Mouse (Mus musculus): ENCODE data around the gene Shank1. TPM values are rescaled to one million over a fixed set of nuclear protein-coding genes. Genes with fewer than 3 reads are reported as not detected.

The Shank1 gene
- total and polyA plus RNA-seq, 2 experiments from 2014 or later: 39.2 to 48.1 TPM

GRCm38 (mm10) chr7:44305686-44306085, 4.4 kb upstream of the Shank1 start:
- H3K27me3 ChIP-seq (ENCODE audit: insufficient read depth, low read length): no peaks in the 10 kb centered on the region
- no peaks in the 10 kb centered on the region for H3K36me3 ChIP-seq (ENCODE audit: insufficient read depth, low read length)
- peaks cover 6% of the 10 kb centered on the region; the same call in 1 of the 2 replicates for H3K4me1 ChIP-seq (ENCODE audit: insufficient read depth, low read length)
- no peak for TF ChIP-seq CTCF (IDR thresholded peaks at IDR 0.05)
- peak overlapping the region; percentile 55; the same call in 1 of the 2 replicates for H3K4me2 ChIP-seq (ENCODE audit: low read depth, low read length, poor library complexity, severe bottlenecking)
- peak overlapping the region; percentile 83 for H3K27ac ChIP-seq (ENCODE audit: low read depth, low read length)
- H3K4me3 ChIP-seq (ENCODE audit: low read depth, low read length): 0 out of 2 replicates have a peak overlapping the region, but pooled peaks have one; percentile 49
- 11% methylated on average over 16 of the region's 16 CpGs for WGBS
- no peak for DNase-seq (ENCODE audit: low spot score)
- no peak for ATAC-seq (ENCODE audit: low FRiP score)
- H3K9ac ChIP-seq (replicated peaks; ENCODE audit: low read length, poor library complexity, severe bottlenecking): no peak overlapping the region
- H3K9me3 ChIP-seq (ENCODE audit: low read length): no peaks in the 10 kb centered on the region

GRCm38 (mm10) chr7:44306516-44307240, 3.4 kb upstream of the Shank1 start, which contains the start of gene Clec11a:
Gene Clec11a (minus strand): TSS chr7:44306902.
- DNase-seq (ENCODE audit: low spot score) (no peak), ATAC-seq (ENCODE audit: low FRiP score) (no peak)
- TF ChIP-seq CTCF (IDR thresholded peaks at IDR 0.05): no peak
- Histone ChIP-seq H3K4me3 (ENCODE audit: low read depth, low read length) (0 out of 2 replicates have a peak within 1 kb of the TSS, but pooled peaks have one; percentile 49), H3K9me3 (ENCODE audit: low read length) (no peaks in the 10 kb centered on the region), H3K4me1 (ENCODE audit: insufficient read depth, low read length) (peaks cover 9% of the 10 kb centered on the region; the same call in 1 of the 2 replicates), H3K27ac (ENCODE audit: low read depth, low read length) (peak within 1 kb of the TSS; percentile 83; the same call in 1 of the 2 replicates), H3K9ac (replicated peaks; ENCODE audit: low read length, poor library complexity, severe bottlenecking) (no peak within 1 kb of the TSS), H3K27me3 (ENCODE audit: insufficient read depth, low read length) (no peaks in the 10 kb centered on the region), H3K36me3 (ENCODE audit: insufficient read depth, low read length) (no peaks in the 10 kb centered on the region), H3K4me2 (ENCODE audit: low read depth, low read length, poor library complexity, severe bottlenecking) (peak within 1 kb of the TSS; percentile 55; the same call in 1 of the 2 replicates)
- 61% methylated on average over 6 of the region's 6 CpGs for WGBS

- no peak overlapping the region for H3K27ac ChIP-seq (ENCODE audit: low read depth, low read length)
Measured at GRCm38 (mm10) chr7:44307261-44308020, 2.6 kb upstream of the Shank1 start.

GRCm38 (mm10) chr7:44310285-44310877, 328 bp downstream of the Shank1 start:
- TF ChIP-seq CTCF (IDR thresholded peaks at IDR 0.05): no peak
- Histone ChIP-seq H3K9ac (replicated peaks; ENCODE audit: low read length, poor library complexity, severe bottlenecking) (peak overlapping the region; percentile 86), H3K9me3 (ENCODE audit: low read length) (no peaks in the 10 kb centered on the region), H3K27ac (ENCODE audit: low read depth, low read length) (peak overlapping the region; percentile 84), H3K36me3 (ENCODE audit: insufficient read depth, low read length) (peaks cover 17% of the 10 kb centered on the region), H3K4me3 (ENCODE audit: low read depth, low read length) (peak overlapping the region; percentile 76), H3K4me2 (ENCODE audit: low read depth, low read length, poor library complexity, severe bottlenecking) (peak overlapping the region; percentile 94), H3K27me3 (ENCODE audit: insufficient read depth, low read length) (no peaks in the 10 kb centered on the region), H3K4me1 (ENCODE audit: insufficient read depth, low read length) (peaks cover 6% of the 10 kb centered on the region; the same call in 1 of the 2 replicates)
- ATAC-seq (ENCODE audit: low FRiP score) (0 out of 2 replicates have a peak, but pooled peaks have one; percentile 3), DNase-seq (ENCODE audit: low spot score) (peak; percentile 17)
- WGBS: under 1% methylated on average over 24 of the region's 40 CpGs

More at GRCm38 (mm10) chr7:44307261-44308020, 2.6 kb upstream of the Shank1 start:
- H3K27me3 ChIP-seq (ENCODE audit: insufficient read depth, low read length): no peaks in the 10 kb centered on the region
- ATAC-seq (ENCODE audit: low FRiP score) (no peak), DNase-seq (ENCODE audit: low spot score) (peak; percentile 36)
- no peaks in the 10 kb centered on the region for H3K36me3 ChIP-seq (ENCODE audit: insufficient read depth, low read length)
- H3K4me3 ChIP-seq (ENCODE audit: low read depth, low read length): no peak overlapping the region
- peaks cover 9% of the 10 kb centered on the region; the same call in 1 of the 2 replicates for H3K4me1 ChIP-seq (ENCODE audit: insufficient read depth, low read length)
- no peak overlapping the region for H3K4me2 ChIP-seq (ENCODE audit: low read depth, low read length, poor library complexity, severe bottlenecking)
- 59% methylated on average over 9 of the region's 9 CpGs for WGBS
- H3K9me3 ChIP-seq (ENCODE audit: low read length): no peaks in the 10 kb centered on the region
- H3K9ac ChIP-seq (replicated peaks; ENCODE audit: low read length, poor library complexity, severe bottlenecking): no peak overlapping the region
- TF ChIP-seq CTCF (IDR thresholded peaks at IDR 0.05): peak; percentile 56

GRCm38 (mm10) chr7:44310878-44311712, 1.0 kb downstream of the Shank1 start:
- Histone ChIP-seq H3K9me3 (ENCODE audit: low read length) (no peaks in the 10 kb centered on the region), H3K27ac (ENCODE audit: low read depth, low read length) (peak overlapping the region; percentile 84), H3K9ac (replicated peaks; ENCODE audit: low read length, poor library complexity, severe bottlenecking) (peak overlapping the region; percentile 86), H3K4me2 (ENCODE audit: low read depth, low read length, poor library complexity, severe bottlenecking) (peak overlapping the region; percentile 94), H3K4me3 (ENCODE audit: low read depth, low read length) (peak overlapping the region; percentile 76), H3K4me1 (ENCODE audit: insufficient read depth, low read length) (peaks cover 3% of the 10 kb centered on the region; the same call in 1 of the 2 replicates), H3K36me3 (ENCODE audit: insufficient read depth, low read length) (peaks cover 24% of the 10 kb centered on the region), H3K27me3 (ENCODE audit: insufficient read depth, low read length) (no peaks in the 10 kb centered on the region)
- ATAC-seq (ENCODE audit: low FRiP score) (peak; percentile 38), DNase-seq (ENCODE audit: low spot score) (peak; percentile 44)
- 1% methylated on average over 32 of the region's 38 CpGs for WGBS
- no peak for TF ChIP-seq CTCF (IDR thresholded peaks at IDR 0.05)
